In the genomic region with DNA sequence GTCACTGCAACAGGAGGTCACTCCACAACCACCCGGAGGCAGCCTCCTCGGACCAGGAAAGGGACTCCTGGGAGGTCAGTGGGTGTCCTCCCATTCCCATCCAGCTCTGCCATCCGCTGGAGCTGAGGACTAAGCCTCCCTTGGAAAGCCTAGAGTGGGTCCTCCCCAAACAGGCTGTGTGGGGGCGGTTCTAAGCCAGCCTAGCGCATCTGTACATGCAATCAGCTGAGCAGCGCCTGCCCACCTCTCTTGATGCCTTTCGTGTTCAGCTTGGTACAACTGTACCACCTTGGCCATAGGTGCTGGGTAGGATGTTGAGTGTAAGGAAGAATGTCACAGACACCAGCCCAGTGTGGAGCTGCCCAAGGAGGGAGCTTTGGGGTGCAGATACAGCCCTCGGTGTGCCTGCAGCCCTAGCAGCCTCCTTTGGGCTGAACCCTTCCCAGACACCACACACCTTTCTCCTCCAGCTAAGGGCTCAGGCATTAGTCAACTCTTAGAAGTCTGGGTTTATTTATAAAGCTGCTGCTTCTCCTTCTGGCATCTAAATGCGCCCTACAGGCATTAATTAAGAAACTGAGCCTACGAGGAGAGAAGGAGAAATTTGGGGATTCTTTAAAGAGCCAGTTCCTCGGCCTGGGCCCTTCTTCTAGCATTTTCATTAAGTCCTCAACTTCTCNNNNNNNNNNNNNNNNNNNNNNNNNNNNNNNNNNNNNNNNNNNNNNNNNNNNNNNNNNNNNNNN, we compare ENCODE assay signal across 9 mouse cellular contexts.
"Had no signal": no experiment of that assay in that cellular context is flagged by ENCODE, and none has a peak within 500 bp of the region (broad histone marks: within the 10 kb centered on the region; RNA-seq: fewer than 3 reads in every experiment).

No protein-coding gene starts in this region.

- DNase-seq: kidney, adult 18-20 months; kidney, postnatal 10 days; kidney, postnatal 4 days; liver; liver, embryonic 13.5 days; liver, postnatal 0 days; lung, postnatal 14 days; thymus, postnatal 36 days had no signal

- ATAC-seq: intestine, embryonic 15.5 days; liver, postnatal 0 days had no signal
